ENCODE assay signal across 8 mouse cellular contexts in genomic region chr7:99140511-99140910, GRCm38 (mm10). TPM values are rescaled to one million over a fixed set of nuclear protein-coding genes. Genes with fewer than 3 reads are reported as not detected.
DNase-seq lines count a peak whose midpoint lies in the region; ATAC-seq and TF ChIP-seq lines count a peak whose summit lies in the region.

No protein-coding gene starts in this region.

- H3K9ac ChIP-seq in ES-E14 (ENCODE audit: insufficient read depth, low read depth, low read length, poor library complexity, severe bottlenecking): peak overlapping the region; percentile 88
- H3K9ac ChIP-seq in embryonic facial prominence, embryonic 14.5 days (ENCODE audit: low read depth, low read length): peak overlapping the region; percentile 83
- peak overlapping the region; percentile 83 for H3K9ac ChIP-seq in limb, embryonic 14.5 days (ENCODE audit: low read depth, low read length, severe bottlenecking)
- H3K9ac ChIP-seq in stomach, embryonic 16.5 days (ENCODE audit: low read length): peak overlapping the region; percentile 88

- no peak for TF ChIP-seq POLR2A in kidney, adult 2 months (IDR thresholded peaks at IDR 0.05; ENCODE audit: low read depth, low read length)
- TF ChIP-seq POLR2A in limb, embryonic 14.5 days (IDR thresholded peaks at IDR 0.05; ENCODE audit: borderline replicate concordance, extremely low read depth, insufficient read depth, insufficient read length): no peak

- H3K9me3 ChIP-seq in ES-E14 (ENCODE audit: control insufficient read depth, insufficient read depth, low read depth, low read length): no peaks in the 10 kb centered on the region
- no peaks in the 10 kb centered on the region for H3K9me3 ChIP-seq in embryonic facial prominence, embryonic 14.5 days (ENCODE audit: control insufficient read depth, low read length)
- H3K9me3 ChIP-seq in limb, embryonic 14.5 days (ENCODE audit: control insufficient read depth, low read length): no peaks in the 10 kb centered on the region
- no peaks in the 10 kb centered on the region for H3K9me3 ChIP-seq in stomach, embryonic 16.5 days (replicated peaks; ENCODE audit: control insufficient read depth, low read length)

- peaks cover 15% of the 10 kb centered on the region for H3K4me1 ChIP-seq in kidney, adult 2 months (ENCODE audit: control insufficient read depth, insufficient read depth, low read length)
- H3K4me1 ChIP-seq in ES-E14 (ENCODE audit: control insufficient read depth in 2 of 2, insufficient read depth in 2 of 2, low read length in 2 of 2, poor library complexity in 1 of 2): peaks cover 0 to 2% of the 10 kb centered on the region in 2 experiments; a peak in 1 of 4 replicates
- peaks cover 10% of the 10 kb centered on the region for H3K4me1 ChIP-seq in embryonic facial prominence, embryonic 14.5 days (ENCODE audit: control insufficient read depth, insufficient read depth, low read length)
- peaks cover 12% of the 10 kb centered on the region for H3K4me1 ChIP-seq in limb, embryonic 14.5 days (ENCODE audit: control insufficient read depth, insufficient read depth, low read length)
- H3K4me1 ChIP-seq in stomach, embryonic 16.5 days (ENCODE audit: control insufficient read depth, insufficient read depth, low read length): peaks cover 14% of the 10 kb centered on the region

- TF ChIP-seq CTCF in kidney, adult 2 months (conservative IDR thresholded peaks at IDR 0.05; ENCODE audit: insufficient read depth, insufficient read length, low read depth, low read length): no peak

- peak overlapping the region; percentile 81 for H3K4me2 ChIP-seq in embryonic facial prominence, embryonic 14.5 days (ENCODE audit: low read depth, low read length)
- peak overlapping the region; percentile 85 for H3K4me2 ChIP-seq in limb, embryonic 14.5 days (replicated peaks; ENCODE audit: low read depth, low read length, severe bottlenecking)
- peak overlapping the region; percentile 83 for H3K4me2 ChIP-seq in stomach, embryonic 16.5 days (ENCODE audit: low read depth, low read length)

- WGBS in kidney, adult 2 months: under 1% methylated on average over 39 of the region's 39 CpGs
- WGBS in embryonic facial prominence, embryonic 14.5 days: 1% methylated on average over 8 of the region's 39 CpGs
- 1% methylated on average over 14 of the region's 39 CpGs for WGBS in limb, embryonic 14.5 days
- 0% methylated on average over 39 of the region's 39 CpGs for WGBS in stomach, embryonic 16.5 days

- H3K4me3 ChIP-seq in kidney, adult 2 months (ENCODE audit: insufficient read depth, low read depth, low read length): peak overlapping the region; percentile 75
- H3K4me3 ChIP-seq in ES-E14 (ENCODE audit: insufficient read depth in 1 of 2, low read depth in 1 of 2, low read length in 2 of 2, poor library complexity in 1 of 2, severe bottlenecking in 1 of 2): peak overlapping the region; percentile 92 to 93
- H3K4me3 ChIP-seq in embryonic facial prominence, embryonic 14.5 days (ENCODE audit: low read depth, low read length): peak overlapping the region; percentile 90
- peak overlapping the region; percentile 99 for H3K4me3 ChIP-seq in limb, embryonic 14.5 days (replicated peaks; ENCODE audit: low read length)
- H3K4me3 ChIP-seq in stomach, embryonic 16.5 days (replicated peaks; ENCODE audit: low read length): peak overlapping the region; percentile 65

- peak; percentile 46 for DNase-seq in kidney, adult 2 months
- DNase-seq in kidney, adult 9 months: no peak
- no peak for DNase-seq in ES-E14 (ENCODE audit: low read depth, low spot score)
- no peak for DNase-seq in embryonic facial prominence, embryonic 14.5 days (ENCODE audit: low spot score)
- DNase-seq in limb, embryonic 14.5 days (ENCODE audit: low spot score): no peak
- DNase-seq in adrenal gland, adult 8-10 months: no peak
- DNase-seq in frontal cortex, adult 2 months (ENCODE audit: extremely low spot score in 1 of 2, low spot score in 1 of 2): no peak

- no peaks in the 10 kb centered on the region for H3K27me3 ChIP-seq in kidney, adult 2 months (replicated peaks; ENCODE audit: control insufficient read depth, insufficient read depth, low read length)
- no peaks in the 10 kb centered on the region for H3K27me3 ChIP-seq in embryonic facial prominence, embryonic 14.5 days (replicated peaks; ENCODE audit: control insufficient read depth, insufficient read depth, low read length)
- no peaks in the 10 kb centered on the region for H3K27me3 ChIP-seq in limb, embryonic 14.5 days (ENCODE audit: control insufficient read depth, insufficient read depth, low read length)
- no peaks in the 10 kb centered on the region for H3K27me3 ChIP-seq in stomach, embryonic 16.5 days (ENCODE audit: control insufficient read depth, insufficient read depth, low read length)

- H3K27ac ChIP-seq in kidney, adult 2 months (ENCODE audit: insufficient read depth, low read depth, low read length): peak overlapping the region; percentile 77
- H3K27ac ChIP-seq in ES-E14 (ENCODE audit: insufficient read depth, low read depth, low read length, poor library complexity, severe bottlenecking): no peak overlapping the region
- H3K27ac ChIP-seq in embryonic facial prominence, embryonic 14.5 days (replicated peaks; ENCODE audit: low read depth, low read length): peak overlapping the region; percentile 83
- H3K27ac ChIP-seq in limb, embryonic 14.5 days (replicated peaks; ENCODE audit: low read depth, low read length): peak overlapping the region; percentile 72
- H3K27ac ChIP-seq in stomach, embryonic 16.5 days (ENCODE audit: low read length): peak overlapping the region; percentile 91

- no peak for ATAC-seq in embryonic facial prominence, embryonic 14.5 days (ENCODE audit: low read depth)
- ATAC-seq in limb, embryonic 14.5 days (ENCODE audit: low FRiP score, low read depth): no peak; the same call in 1 of the 2 replicates
- peak; percentile 0; the same call in 1 of the 2 replicates for ATAC-seq in stomach, embryonic 16.5 days (ENCODE audit: insufficient read depth, low FRiP score)

- no peaks in the 10 kb centered on the region for H3K36me3 ChIP-seq in kidney, adult 2 months (ENCODE audit: control insufficient read depth, insufficient read depth, low read length)
- no peaks in the 10 kb centered on the region for H3K36me3 ChIP-seq in ES-E14 (ENCODE audit: control insufficient read depth, insufficient read depth, low read length, poor library complexity, severe bottlenecking)
- no peaks in the 10 kb centered on the region for H3K36me3 ChIP-seq in embryonic facial prominence, embryonic 14.5 days (ENCODE audit: control insufficient read depth, insufficient read depth, low read length)
- H3K36me3 ChIP-seq in limb, embryonic 14.5 days (ENCODE audit: control insufficient read depth, insufficient read depth, low read length): no peaks in the 10 kb centered on the region
- H3K36me3 ChIP-seq in stomach, embryonic 16.5 days (ENCODE audit: control insufficient read depth, insufficient read depth, low read length): no peaks in the 10 kb centered on the region

- in situ Hi-C loops in ES-E14 (cut with MboI; ENCODE audit: low sequenced_read_pairs in 2 of 2, unreplicated experiment in 2 of 2): no loop called here

TF ChIP-seq in ES-E14, 5 proteins besides CTCF, POLR2A, EP300 and RAD21:
- TF ChIP-seq ZC3H11A (IDR thresholded peaks at IDR 0.05; ENCODE audit: borderline replicate concordance, low read depth, low read length): no peak
- no peak for TF ChIP-seq ZNF384 (IDR thresholded peaks at IDR 0.05; ENCODE audit: low read depth, low read length)
- TF ChIP-seq CHD2 (IDR thresholded peaks at IDR 0.05; ENCODE audit: low read depth, low read length): no peak
- TF ChIP-seq HCFC1 (IDR thresholded peaks at IDR 0.05; ENCODE audit: borderline replicate concordance, insufficient read depth, low read length): no peak
- no peak for TF ChIP-seq MAFK (IDR thresholded peaks at IDR 0.05; ENCODE audit: insufficient read depth, low read depth, low read length)

RNA-seq across cellular contexts. Expression of gene Uvrag, which starts 0.4 kb away (rescaled TPM):
- polyA plus RNA-seq in kidney, adult 2 months (2012; rRNA removed): 8.0 and 17.0 TPM in 2 replicates
- 13.6 and 14.6 TPM in 2 replicates for total RNA-seq in ES-E14 (2012; rRNA removed)
- polyA plus RNA-seq in embryonic facial prominence, embryonic 14.5 days (2014; fragmentation: Nextera tagmentation; extraction: Ambion mirVana): 16.5 and 18.2 TPM in 2 replicates
- polyA plus RNA-seq in limb, embryonic 14.5 days (2012; rRNA removed): 9.1 and 9.8 TPM in 2 replicates
- polyA plus RNA-seq in limb, embryonic 14.5 days (2014; fragmentation: Nextera tagmentation; extraction: Ambion mirVana): 16.2 and 19.4 TPM in 2 replicates
- 14.4 and 14.8 TPM in 2 replicates for polyA plus RNA-seq in stomach, embryonic 16.5 days (2015; fragmentation: Nextera tagmentation; extraction: Ambion mirVana)
- 10 to 100 TPM; 32.5 to 46.9 (median 40.3) TPM for total RNA-seq in adrenal gland, adult 8-10 months (2022)
- 15.6 and 16.8 TPM in 2 replicates for polyA plus RNA-seq in frontal cortex, adult 2 months (2012; rRNA removed)

RNA-seq across cellular contexts. Expression of gene Dgat2, which starts 42.0 kb away (rescaled TPM):
- polyA plus RNA-seq in kidney, adult 2 months (2012; rRNA removed): 286 and 363 TPM in 2 replicates
- 16.4 and 17.0 TPM in 2 replicates for total RNA-seq in ES-E14 (2012; rRNA removed)
- polyA plus RNA-seq in embryonic facial prominence, embryonic 14.5 days (2014; fragmentation: Nextera tagmentation; extraction: Ambion mirVana): 33.4 and 38.6 TPM in 2 replicates
- polyA plus RNA-seq in limb, embryonic 14.5 days (2012; rRNA removed): 23.0 and 23.5 TPM in 2 replicates
- polyA plus RNA-seq in limb, embryonic 14.5 days (2014; fragmentation: Nextera tagmentation; extraction: Ambion mirVana): 34.8 and 42.3 TPM in 2 replicates
- 103 and 124 TPM in 2 replicates for polyA plus RNA-seq in stomach, embryonic 16.5 days (2015; fragmentation: Nextera tagmentation; extraction: Ambion mirVana)
- 100 to 1,000 TPM; 138 to 436 (median 316) TPM for total RNA-seq in adrenal gland, adult 8-10 months (2022)
- 58.0 and 63.4 TPM in 2 replicates for polyA plus RNA-seq in frontal cortex, adult 2 months (2012; rRNA removed)
